Mouse (Mus musculus) liver, embryonic 16.5 days (tissue): ENCODE results near the gene Slc22a14. TPM values are rescaled to one million over a fixed set of nuclear protein-coding genes. Genes with fewer than 3 reads are reported as not detected.

Experiments used
- ATAC-seq: fragments of 200-750 bp; cut with Nextera tagmentation; 2 replicates; pipeline ENCODE4 v1.8.0; 2017; ENCODE audit warnings: low read depth, mild to moderate bottlenecking, moderate number of reproducible peaks, moderate library complexity
- H3K27ac ChIP-seq: fragments of 300-500 bp; sonication (generic); 2 replicates; pipeline ENCODE4 v1.5.1; 2014; ENCODE audit warnings: mild to moderate bottlenecking, low read length
- H3K27me3 ChIP-seq: fragments of 300-500 bp; sonication (generic); 2 replicates; pipeline ENCODE4 v1.6.1; 2014; ENCODE audit warnings: low read depth, low read length, mixed read lengths; ENCODE audit not compliant: control insufficient read depth, insufficient read depth
- H3K36me3 ChIP-seq: fragments of 300-500 bp; sonication (generic); 2 replicates; pipeline ENCODE4 v1.6.1; 2014; ENCODE audit warnings: mild to moderate bottlenecking; ENCODE audit not compliant: control insufficient read depth, insufficient read depth
- H3K4me1 ChIP-seq: fragments of 300-500 bp; sonication (generic); 2 replicates; pipeline ENCODE4 v1.6.1; 2014; ENCODE audit warnings: low read depth, low read length, mixed read lengths; ENCODE audit not compliant: control insufficient read depth
- H3K4me2 ChIP-seq: fragments of 300-500 bp; sonication (generic); 2 replicates; pipeline ENCODE4 v1.6.1; 2014; ENCODE audit warnings: low read depth, low read length, mixed read lengths
- H3K4me3 ChIP-seq: fragments of 300-500 bp; sonication (generic); 2 replicates; pipeline ENCODE4 v1.5.1; 2014; ENCODE audit warnings: low read depth, mild to moderate bottlenecking, low read length
- H3K9ac ChIP-seq: fragments of 300-500 bp; sonication (generic); 2 replicates; pipeline ENCODE4 v1.6.1; 2014; ENCODE audit warnings: low read depth, low read length
- H3K9me3 ChIP-seq: fragments of 300-500 bp; sonication (generic); replicated peaks from 2 replicates; pipeline ENCODE4 v1.6.1; 2016; ENCODE audit warnings: low read length; ENCODE audit not compliant: control insufficient read depth
- WGBS: fragments of 180-500 bp; shearing (Covaris S2); extraction: QIAGEN DNeasy Blood & Tissue Kit; methylation state at CpG from one replicate; pipeline ENCODE4 v1.1.7; 2014; ENCODE audit not compliant: insufficient replicate concordance; 5-methylcytosine and 5-hydroxymethylcytosine counted together
- polyA plus RNA-seq: library from polyadenylated mRNA; unstranded; fragments of >200 nt; fragmentation: Nextera tagmentation; extraction: Ambion mirVana; gene quantifications from 2 replicates; pipeline ENCODE4 v1.2.1, GENCODE M21; 2015

Gene Slc22a14
- polyA plus RNA-seq, 1 experiment from 2014 or later: not detected

GRCm38 (mm10) chr9:119350947-119351705 lies 14.2 kb downstream of the Slc22a14 start:
- H3K9me3 ChIP-seq: no peaks in the 10 kb centered on the region
- no peaks in the 10 kb centered on the region for H3K4me1 ChIP-seq
- WGBS: 75% methylated on average over 10 of the region's 10 CpGs
- H3K36me3 ChIP-seq: peaks cover 4% of the 10 kb centered on the region
- H3K4me2 ChIP-seq: no peak overlapping the region
- ATAC-seq: no peak
- H3K9ac ChIP-seq: no peak overlapping the region
- H3K27me3 ChIP-seq: no peaks in the 10 kb centered on the region
- H3K27ac ChIP-seq: no peak overlapping the region
- H3K4me3 ChIP-seq: no peak overlapping the region

- H3K36me3 ChIP-seq: peaks cover 5% of the 10 kb centered on the region
- no peak overlapping the region for H3K4me3 ChIP-seq
- 63% methylated on average over 3 of the region's 3 CpGs for WGBS
- no peak overlapping the region for H3K4me2 ChIP-seq
- no peaks in the 10 kb centered on the region for H3K27me3 ChIP-seq
- H3K9me3 ChIP-seq: no peaks in the 10 kb centered on the region
- no peaks in the 10 kb centered on the region for H3K4me1 ChIP-seq
- no peak overlapping the region for H3K27ac ChIP-seq
- 0 out of 2 replicates have a peak, but pooled peaks have one; percentile 7 for ATAC-seq
- H3K9ac ChIP-seq: no peak overlapping the region
Measured at GRCm38 (mm10) chr9:119350531-119350930, 14.8 kb downstream of the Slc22a14 start.

GRCm38 (mm10) chr9:119346376-119346775 lies 19.0 kb downstream of the Slc22a14 start:
- H3K27me3 ChIP-seq: no peaks in the 10 kb centered on the region
- no peak overlapping the region for H3K27ac ChIP-seq
- H3K9ac ChIP-seq: no peak overlapping the region
- no peak for ATAC-seq
- H3K4me1 ChIP-seq: peaks cover 10% of the 10 kb centered on the region
- H3K9me3 ChIP-seq: no peaks in the 10 kb centered on the region
- no peak overlapping the region for H3K4me2 ChIP-seq
- H3K36me3 ChIP-seq: peaks cover 6% of the 10 kb centered on the region
- H3K4me3 ChIP-seq: no peak overlapping the region
- WGBS: 84% methylated on average over 8 of the region's 8 CpGs

- Histone ChIP-seq H3K9ac (no peak overlapping the region), H3K27me3 (no peaks in the 10 kb centered on the region), H3K4me1 (peaks cover 23% of the 10 kb centered on the region), H3K4me2 (no peak overlapping the region), H3K27ac (no peak overlapping the region), H3K9me3 (no peaks in the 10 kb centered on the region), H3K36me3 (peaks cover 4% of the 10 kb centered on the region), H3K4me3 (no peak overlapping the region)
- no peak for ATAC-seq
- 64% methylated on average over 7 of the region's 7 CpGs for WGBS
Measured at GRCm38 (mm10) chr9:119342728-119343127, 22.6 kb downstream of the Slc22a14 start.

GRCm38 (mm10) chr9:119340909-119341816 lies 24.2 kb downstream of the Slc22a14 start, which contains the start of gene Myd88:
TSS of gene Myd88 (minus strand) at chr9:119341411.
- peak within 1 kb of the TSS; percentile 72 for H3K9ac ChIP-seq
- H3K36me3 ChIP-seq: peaks cover 2% of the 10 kb centered on the region; the same call in 1 of the 2 replicates
- no peaks in the 10 kb centered on the region for H3K27me3 ChIP-seq
- H3K27ac ChIP-seq: peak within 1 kb of the TSS; percentile 91
- no peaks in the 10 kb centered on the region for H3K9me3 ChIP-seq
- peaks cover 23% of the 10 kb centered on the region for H3K4me1 ChIP-seq
- WGBS: under 1% methylated on average over 68 of the region's 68 CpGs
- peak within 1 kb of the TSS; percentile 96 for H3K4me2 ChIP-seq
- ATAC-seq: peak; percentile 95
- H3K4me3 ChIP-seq: peak within 1 kb of the TSS; percentile 68

GRCm38 (mm10) chr9:119340212-119340580 lies 25.2 kb downstream of the Slc22a14 start:
- Histone ChIP-seq H3K4me3 (peak overlapping the region; percentile 68), H3K9me3 (no peaks in the 10 kb centered on the region), H3K9ac (peak overlapping the region; percentile 72), H3K27ac (peak overlapping the region; percentile 91), H3K4me1 (peaks cover 23% of the 10 kb centered on the region), H3K27me3 (no peaks in the 10 kb centered on the region), H3K36me3 (no peaks in the 10 kb centered on the region), H3K4me2 (peak overlapping the region; percentile 96)
- 1% methylated on average over 8 of the region's 8 CpGs for WGBS
- no peak for ATAC-seq

GRCm38 (mm10) chr9:119339558-119340211 lies 25.7 kb downstream of the Slc22a14 start, which contains the start of gene Acaa1a:
TSS of gene Acaa1a (plus strand) at chr9:119339676.
- Histone ChIP-seq H3K27ac (peak within 1 kb of the TSS; percentile 91), H3K27me3 (no peaks in the 10 kb centered on the region), H3K4me2 (peak within 1 kb of the TSS; percentile 96), H3K36me3 (no peaks in the 10 kb centered on the region), H3K4me1 (peaks cover 23% of the 10 kb centered on the region), H3K4me3 (peak within 1 kb of the TSS; percentile 68), H3K9me3 (no peaks in the 10 kb centered on the region), H3K9ac (peak within 1 kb of the TSS; percentile 72)
- under 1% methylated on average over 43 of the region's 43 CpGs for WGBS
- peak; percentile 35 for ATAC-seq

GRCm38 (mm10) chr9:119339106-119339505 lies 26.2 kb downstream of the Slc22a14 start:
- 35% methylated on average over 7 of the region's 7 CpGs for WGBS
- no peaks in the 10 kb centered on the region for H3K9me3 ChIP-seq
- H3K27me3 ChIP-seq: no peaks in the 10 kb centered on the region
- peak overlapping the region; percentile 72 for H3K9ac ChIP-seq
- H3K4me1 ChIP-seq: peaks cover 23% of the 10 kb centered on the region
- H3K36me3 ChIP-seq: no peaks in the 10 kb centered on the region
- no peak for ATAC-seq
- peak overlapping the region; percentile 96 for H3K4me2 ChIP-seq
- peak overlapping the region; percentile 68 for H3K4me3 ChIP-seq
- H3K27ac ChIP-seq: no peak overlapping the region
